Mouse (Mus musculus): ENCODE measurements at regions not wholly inside any gene's neighbourhood (a gene's known extent, or its start where the extent isn't known, plus 50 kb on each side); places are given as distances from the start of the nearest gene placed in this dataset.

DNA sequence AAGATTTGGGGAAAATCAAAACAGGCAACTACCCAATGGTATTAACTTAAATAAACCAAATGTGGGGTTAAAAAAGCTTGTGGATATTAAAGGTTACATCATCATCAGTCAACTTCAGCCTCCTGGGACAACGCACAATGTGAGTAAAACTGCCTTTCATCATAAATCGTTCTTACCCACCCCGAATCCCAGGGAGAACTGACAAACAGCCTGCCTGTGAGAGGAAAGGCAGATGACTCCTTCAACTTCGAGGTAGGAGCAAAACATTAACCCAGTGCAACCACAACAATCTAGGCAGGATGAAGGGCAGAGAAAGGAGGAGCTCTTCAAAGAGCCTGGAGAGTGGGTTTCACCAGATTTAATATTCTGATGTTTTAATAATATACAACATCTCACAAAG is 135.3 kb upstream of the Gm37988 start:
- DNase-seq (ENCODE audit: low spot score): no peak

DNA sequence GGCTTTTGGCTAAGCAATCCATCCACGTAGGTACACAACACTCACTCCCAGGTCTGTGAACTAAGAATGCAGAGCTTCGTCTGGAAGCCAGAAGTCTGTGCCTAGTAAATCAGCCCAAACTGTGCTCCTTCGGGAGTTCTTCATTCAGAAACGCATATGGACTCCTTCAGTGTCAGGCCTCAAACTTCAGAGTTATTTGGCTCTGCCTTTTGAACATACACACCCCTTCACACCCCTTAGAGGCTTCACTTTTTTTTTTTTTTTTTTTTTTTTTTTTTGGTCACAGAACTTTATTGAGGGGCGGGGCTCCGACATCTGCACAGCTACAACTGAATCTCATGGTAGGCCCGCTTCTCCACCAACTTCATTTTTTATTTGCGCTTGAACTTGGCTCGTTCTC is 120.1 kb upstream of the Gm37988 start:
- no peak for DNase-seq (ENCODE audit: low spot score)

DNA sequence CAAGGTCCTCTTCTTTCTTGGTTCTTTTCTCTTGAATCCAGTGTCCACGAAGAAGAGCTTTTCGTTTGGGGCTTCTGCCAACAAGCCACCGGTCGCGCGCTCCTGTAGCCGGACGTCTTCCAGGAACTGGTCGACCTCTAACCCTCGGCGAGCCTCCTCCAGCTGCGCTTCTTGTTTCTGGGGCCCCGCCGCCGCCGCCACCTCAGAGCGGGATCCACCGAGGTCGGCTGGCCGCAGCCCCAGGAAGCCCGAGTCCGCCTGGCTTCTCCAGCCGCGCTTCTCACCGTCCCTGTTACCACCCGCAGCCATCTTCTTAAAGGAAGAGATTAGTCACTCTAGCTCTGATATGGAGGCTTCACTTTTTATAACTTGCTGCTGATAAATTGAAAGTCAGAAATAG is 118.6 kb upstream of the Gm37988 start:
- no peak for DNase-seq (ENCODE audit: low spot score)

DNA sequence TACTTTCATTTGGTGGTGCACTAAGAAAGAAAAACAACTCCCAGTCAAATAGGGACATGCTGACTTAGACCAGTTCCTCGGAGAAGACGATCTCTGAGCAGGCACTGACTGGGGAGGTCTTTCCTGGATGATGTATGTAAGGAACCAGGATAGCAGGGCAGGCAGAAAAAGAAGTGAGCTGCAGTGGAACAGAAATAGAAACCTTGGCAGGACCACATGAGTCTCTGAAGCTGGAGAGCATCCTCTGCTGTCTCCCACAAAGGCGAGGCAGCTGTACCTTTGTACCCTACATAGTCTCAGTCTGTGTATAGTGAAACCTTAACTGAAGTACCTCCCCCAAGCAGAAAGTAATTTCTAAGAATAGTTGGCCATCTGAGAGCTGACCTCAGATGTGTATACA is 104.4 kb upstream of the Gm37988 start:
- DNase-seq (ENCODE audit: low spot score): no peak

DNA sequence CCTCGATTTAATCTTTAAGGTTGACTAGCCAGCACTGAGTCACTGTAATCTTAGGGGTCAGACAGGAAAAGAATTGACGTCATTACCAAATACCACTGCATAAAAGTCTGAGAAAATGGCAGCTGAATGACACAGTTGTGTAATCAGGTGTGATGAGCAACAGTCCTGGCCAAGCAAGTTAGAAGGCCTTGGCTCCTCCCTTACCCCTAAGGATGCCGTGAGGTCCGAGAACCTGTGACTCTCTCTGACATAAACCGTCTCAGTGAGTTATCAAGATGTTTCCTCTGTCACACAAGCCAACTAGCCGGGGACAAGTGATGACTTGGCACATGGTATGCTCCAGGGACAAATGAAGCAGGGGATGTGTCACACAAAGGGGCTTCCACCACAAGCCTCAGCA is 101.5 kb upstream of the Gm37988 start:
- DNase-seq (ENCODE audit: low spot score): no peak

DNA sequence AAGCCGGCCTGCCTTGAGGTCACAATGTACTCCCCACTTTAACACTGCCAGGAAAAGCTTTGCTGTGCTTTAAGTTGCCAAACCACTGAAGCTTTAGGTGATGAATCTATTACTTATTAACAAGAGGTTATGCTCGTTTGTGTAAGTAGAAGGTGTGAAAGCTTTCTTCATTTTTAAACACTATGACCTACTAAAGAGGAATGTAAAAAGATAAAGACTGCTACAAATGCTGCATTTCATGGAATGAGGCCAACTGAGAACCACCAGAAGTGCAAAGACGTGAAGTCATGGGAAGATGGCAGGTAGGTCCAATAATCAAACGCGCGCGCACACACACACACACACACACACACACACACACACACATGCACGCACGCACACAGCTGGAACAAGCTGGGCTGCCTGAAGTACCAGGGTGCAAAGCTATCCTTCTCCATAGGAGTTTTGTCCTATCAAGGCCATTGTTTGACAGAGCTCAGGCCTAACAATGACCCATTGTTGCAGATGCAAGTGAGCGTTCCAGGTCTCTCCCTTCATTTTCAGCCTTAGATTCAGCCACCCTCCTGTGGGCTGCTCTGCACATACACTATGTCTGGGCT is 85.3 kb upstream of the Gm37988 start:
- DNase-seq (ENCODE audit: low spot score): no peak
